Mouse (Mus musculus) common myeloid progenitor, adult 5-6 weeks (primary cell): ENCODE measurements at regions not wholly inside any gene's neighbourhood (a gene's known extent, or its start where the extent isn't known, plus 50 kb on each side); places are given as distances from the start of the nearest gene placed in this dataset.
A peak's percentile ranks its signal among the peaks of the same experiment; 100 is the strongest.

Experiments
- ATAC-seq: replicated peaks from 2 replicates; pipeline ENCODE4 v1.8.0; 2016; ENCODE audit warnings: low read depth, mild to moderate bottlenecking, moderate TSS enrichment, inconsistent platforms; ENCODE audit not compliant: poor library complexity, severe bottlenecking

GRCm38 (mm10) chr12:25323171-25323570 lies 226.2 kb upstream of the Id2 start:
- no peak for ATAC-seq

GRCm38 (mm10) chr12:25320262-25320767 lies 223.4 kb upstream of the Id2 start:
- ATAC-seq: no peak

DNA sequence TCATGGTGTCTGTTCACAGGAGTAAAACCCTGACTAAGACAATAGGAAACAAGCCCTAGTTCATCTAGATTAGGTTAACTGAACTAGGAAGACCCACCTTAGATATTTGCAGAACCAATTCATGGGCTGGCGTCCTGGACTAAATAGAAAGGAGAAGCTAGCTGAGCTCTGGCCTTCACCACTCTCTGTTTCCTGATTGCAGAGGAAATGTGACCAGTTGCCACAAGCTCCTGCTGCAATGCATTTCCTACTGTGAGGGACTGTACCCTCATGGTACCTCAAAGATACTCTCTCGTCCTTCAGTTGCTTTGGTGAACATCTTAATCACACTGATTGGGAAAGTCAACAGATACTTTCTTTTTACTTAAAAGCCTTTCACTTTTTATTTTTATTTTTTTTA lies 222.9 kb upstream of the Id2 start:
- peak; percentile 68 for ATAC-seq

- no peak for ATAC-seq
Measured at GRCm38 (mm10) chr12:25318072-25318671, 221.2 kb upstream of the Id2 start.

GRCm38 (mm10) chr12:25315969-25316368 lies 219.0 kb upstream of the Id2 start:
- peak; percentile 80 for ATAC-seq

DNA sequence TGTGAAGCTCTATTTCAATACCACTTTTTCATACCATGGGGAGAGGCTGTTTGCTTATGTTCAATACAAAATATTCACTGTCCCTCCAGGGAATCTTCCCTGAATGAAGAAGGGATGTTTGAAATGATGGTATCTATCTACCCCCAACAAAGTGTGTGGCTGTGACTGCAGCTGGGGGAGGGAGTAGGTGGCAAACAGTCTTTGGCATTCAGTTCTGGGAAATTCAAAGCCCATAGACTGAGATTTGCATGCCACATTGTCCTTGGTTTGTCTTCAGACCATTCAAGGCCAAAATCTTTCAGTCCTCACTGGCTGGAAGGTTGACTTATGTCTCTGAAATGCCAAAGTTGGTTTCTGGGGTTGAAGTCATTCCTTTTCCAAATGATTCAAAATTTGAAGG lies 216.3 kb upstream of the Id2 start:
- no peak for ATAC-seq

DNA sequence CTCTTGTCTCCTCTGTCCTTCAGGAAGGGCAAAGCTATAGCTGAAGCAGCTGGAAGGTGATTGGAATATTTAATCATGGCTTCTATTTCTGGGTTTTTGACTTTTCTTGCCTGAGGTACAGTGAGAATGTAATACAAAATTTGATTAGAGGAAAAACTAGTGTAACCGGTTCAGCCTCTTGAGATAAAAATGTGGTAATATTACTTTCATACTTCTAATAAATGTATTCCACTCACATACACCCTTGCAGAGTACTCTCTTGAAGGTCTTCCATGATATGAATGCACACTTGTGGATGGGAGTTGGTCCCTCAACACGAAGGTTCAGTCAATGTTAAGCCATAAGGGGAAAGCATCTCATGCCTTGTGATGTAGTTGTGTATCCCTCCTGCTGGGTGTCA lies 215.4 kb upstream of the Id2 start:
- no peak for ATAC-seq

DNA sequence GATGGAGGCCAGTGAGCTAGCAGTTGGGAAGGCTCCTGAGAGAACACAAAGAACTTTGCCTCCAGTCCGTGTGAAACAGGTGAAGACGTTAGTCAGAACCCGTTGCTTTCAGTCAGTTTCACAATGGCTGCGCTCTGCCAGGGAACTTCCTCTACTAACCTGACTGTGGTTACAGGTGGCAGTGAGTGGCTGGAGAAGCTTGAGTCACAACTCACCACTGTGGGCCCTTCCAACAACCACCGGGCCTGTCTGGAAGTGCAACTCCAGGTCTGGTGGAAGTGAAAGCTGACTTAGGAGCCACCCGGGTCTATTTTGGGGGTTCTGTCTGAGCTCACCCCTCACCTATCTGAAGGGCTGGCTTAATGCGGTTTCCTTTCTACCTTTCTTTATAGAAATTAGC lies 214.8 kb upstream of the Id2 start:
- ATAC-seq: peak; percentile 75

DNA sequence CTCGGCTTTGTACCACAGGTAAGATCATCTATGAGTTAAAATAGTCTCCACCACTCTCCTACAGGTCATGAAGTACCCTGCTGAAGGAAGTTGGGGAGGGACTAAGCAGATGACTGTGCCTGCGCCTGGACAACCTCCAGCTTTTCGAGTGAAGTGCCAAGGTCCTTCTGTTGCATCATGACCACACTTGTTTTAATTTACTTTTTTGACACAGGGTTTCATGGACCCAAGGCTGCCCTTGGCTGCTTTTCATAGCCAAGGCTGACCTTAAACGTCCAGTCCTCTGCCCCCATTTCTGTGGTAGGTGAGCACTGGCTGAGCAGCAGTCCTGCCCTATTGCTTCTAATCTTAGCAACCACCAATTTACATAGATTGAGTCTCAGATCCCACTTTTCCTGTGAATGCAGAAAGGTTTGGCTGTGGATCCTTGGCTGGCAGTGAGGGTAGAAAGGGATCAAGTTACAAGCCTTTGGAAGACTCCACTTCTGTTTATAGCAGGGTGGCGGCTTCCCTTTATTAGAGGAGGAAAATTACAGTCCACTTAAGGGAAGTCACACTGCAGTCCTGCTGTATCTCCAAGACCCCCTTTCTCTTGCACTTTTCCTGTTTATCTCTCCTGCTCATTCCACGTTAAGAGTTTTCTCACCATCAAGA lies 213.5 kb upstream of the Id2 start:
- no peak for ATAC-seq

DNA sequence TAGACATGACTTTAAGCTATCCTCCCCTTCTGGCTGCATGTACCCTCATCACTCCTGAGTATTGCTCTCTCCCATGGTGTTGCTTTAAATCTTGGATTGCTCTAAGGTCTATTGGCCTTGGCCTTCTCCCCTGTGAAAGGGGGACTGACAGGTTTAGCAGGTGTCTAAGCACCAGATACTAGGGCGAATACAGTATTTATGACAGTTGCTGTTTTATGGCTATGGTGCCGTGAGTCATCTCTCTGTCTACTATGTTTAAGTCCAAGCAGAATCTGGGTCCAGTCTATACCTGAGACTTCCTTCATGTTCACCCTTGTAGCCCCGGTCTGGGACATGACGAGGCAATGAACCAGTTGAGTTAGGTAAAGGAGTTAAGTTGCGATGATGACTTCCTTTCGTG lies 212.3 kb upstream of the Id2 start:
- no peak for ATAC-seq

DNA sequence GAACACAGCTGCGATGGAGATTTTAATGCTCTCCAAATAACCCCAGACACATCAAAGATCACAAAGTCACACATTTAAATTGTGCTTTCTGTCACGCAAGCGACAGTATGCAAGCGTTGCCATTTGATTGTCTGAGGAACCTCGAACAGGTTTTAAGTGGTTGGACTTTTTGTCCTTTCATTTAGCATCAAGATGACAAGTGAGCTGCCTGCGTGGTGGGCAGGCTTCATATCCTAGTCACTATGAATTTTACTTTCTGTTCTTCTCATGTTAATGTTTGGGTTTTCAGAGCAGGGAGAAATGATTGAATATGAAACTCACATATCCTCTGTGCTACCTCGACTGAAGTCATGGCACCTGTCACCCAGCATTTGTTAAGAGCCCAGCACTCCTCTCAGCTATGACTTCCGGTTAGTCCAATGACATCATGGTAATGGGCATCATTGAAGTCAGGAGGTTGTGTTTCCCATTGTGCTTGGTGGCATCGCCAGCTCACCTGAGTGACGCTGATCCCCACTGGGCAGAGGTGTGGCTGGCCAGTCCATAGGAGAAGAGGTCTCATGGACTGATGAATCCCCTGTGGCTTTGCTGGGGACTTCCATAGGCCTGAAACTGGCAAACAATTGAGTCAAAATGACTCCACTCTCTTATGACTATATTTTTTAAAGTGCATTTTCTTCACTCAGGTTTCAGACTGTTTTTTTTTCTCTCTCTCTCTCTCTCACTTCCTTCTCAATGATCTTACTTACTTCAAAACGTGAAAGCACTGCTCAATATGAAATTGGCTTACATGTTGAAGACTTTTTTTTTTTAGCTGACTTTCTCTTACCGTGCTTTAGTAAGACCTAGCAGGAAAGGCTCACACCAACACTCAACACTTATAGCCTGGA lies 209.1 kb upstream of the Id2 start:
- no peak for ATAC-seq

GRCm38 (mm10) chr12:25304820-25305511 lies 208.0 kb upstream of the Id2 start:
- ATAC-seq: no peak

DNA sequence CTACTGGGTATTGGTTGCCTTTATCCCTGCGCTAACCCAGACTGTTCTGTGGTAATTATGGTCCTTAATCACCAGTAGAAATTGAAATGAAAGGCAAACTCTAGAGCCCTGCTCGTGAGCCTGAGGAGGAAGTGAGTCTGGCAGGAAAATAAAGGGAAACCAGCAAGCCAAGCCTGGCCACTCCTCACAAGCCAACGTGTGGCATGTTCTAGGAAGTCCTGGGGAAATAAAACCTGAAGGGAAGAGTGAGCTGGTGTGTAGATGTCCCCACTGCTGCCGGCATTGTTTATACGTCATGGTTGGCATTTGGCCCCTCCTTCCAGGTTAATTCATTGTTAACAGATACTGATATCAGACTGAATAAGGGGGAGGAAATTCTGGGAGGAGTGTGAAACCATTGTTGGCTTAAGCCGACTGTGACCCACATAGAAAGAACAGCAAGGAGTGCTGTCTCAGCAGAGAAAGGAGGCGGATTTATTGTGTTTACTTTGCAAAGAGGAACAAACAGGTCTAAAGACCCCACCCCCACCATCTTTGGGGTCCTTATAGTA lies 206.6 kb upstream of the Id2 start:
- ATAC-seq: peak; percentile 42

DNA sequence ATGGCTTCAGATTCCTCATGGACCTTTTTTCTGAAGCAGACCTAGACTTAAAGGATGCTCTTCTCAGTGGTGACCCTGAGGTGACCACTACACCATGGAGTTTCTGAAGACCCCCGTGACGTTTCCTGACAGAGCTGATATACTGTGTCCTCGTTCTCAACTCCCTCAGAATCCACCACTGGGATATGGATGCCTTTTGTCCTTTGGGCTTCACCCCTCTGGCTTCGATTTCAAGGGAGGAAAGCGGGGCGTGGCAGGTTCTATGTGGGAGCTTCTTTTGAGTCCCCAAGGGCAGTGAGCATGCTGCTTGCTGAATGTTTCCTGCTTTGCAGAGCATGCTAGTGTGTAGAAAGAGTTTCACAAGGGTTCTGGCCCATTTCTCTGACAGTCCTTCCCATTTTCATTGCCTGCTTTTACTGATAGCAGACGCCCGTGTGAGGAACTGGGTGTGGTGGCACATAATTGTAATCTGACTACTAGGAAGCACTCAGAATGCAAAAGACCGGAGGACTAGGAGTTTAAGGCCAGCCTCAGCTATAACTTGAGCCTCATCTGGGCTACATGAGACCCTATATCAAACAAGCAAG lies 204.0 kb upstream of the Id2 start:
- peak; percentile 57 for ATAC-seq

DNA sequence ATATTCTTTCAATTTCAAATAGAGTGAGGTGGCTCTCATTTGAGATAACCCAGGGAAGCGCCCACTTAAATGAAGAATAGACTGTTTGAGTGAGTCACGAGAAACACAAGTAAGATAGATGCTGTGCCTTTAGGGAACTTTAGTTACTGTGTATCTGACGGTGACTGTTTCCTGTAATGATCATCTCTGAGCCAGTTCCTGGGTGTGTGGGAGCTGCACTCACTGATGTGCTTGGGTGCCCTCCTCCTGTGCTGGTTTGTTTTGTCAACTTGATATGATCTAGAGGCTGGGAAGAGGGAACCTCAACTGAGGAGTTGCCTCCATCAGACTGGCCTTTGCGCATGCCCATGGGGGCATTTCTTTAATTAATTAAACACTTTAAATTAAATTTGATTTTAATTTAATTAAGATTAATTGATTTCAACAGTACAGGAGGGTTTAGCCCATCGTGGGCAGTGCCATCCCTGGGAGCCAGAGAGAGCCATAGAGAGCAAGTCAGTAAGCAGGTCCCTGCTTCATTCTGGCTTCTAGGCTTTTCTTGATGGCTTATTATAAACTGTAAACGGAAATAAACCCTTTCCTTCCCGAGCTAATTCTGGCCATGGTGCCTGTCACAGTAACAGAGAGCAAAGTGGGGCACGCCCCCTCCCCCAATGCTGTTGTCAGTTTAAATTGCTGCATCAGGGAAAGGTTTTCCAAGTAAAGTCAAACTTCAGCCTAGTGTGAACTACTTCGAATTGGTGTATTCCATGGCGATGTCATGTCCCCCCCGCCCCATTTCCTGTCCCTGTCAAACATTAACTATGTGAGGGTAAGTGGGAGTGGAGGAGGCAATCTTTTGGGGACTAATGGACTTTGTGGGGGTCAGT lies 202.9 kb upstream of the Id2 start:
- ATAC-seq: no peak

DNA sequence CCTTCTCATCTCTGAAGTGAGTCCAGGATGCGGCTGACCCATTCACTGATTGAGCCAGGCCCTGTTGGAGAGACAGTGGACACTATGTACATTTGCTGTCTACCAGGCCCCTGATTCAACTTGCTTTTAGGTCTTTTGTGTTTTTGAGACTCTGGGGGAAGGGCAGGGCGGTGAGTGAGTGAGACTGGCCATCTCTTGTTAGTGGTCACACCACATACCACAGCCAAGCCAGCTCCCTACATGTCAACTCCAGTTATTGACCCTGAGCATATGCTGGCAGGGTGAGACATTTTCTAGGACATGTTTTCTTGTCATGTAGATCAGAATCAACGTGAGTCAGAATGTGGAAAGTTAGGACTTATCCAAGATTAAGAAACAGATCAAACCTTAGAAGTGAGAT lies 201.8 kb upstream of the Id2 start:
- ATAC-seq: no peak

GRCm38 (mm10) chr12:25297960-25298359 lies 201.0 kb upstream of the Id2 start:
- no peak for ATAC-seq

- ATAC-seq: no peak
Measured at GRCm38 (mm10) chr12:25296648-25297047, 199.7 kb upstream of the Id2 start.
